Mouse (Mus musculus) MEL (cell line): Measurements from ENCODE around the gene Med23. TPM values are rescaled to one million over a fixed set of nuclear protein-coding genes. Genes with fewer than 3 reads are reported as not detected.

Experiments
- DNase-seq: peaks from one replicate; pipeline ENCODE4 v3.0.0; 2011; ENCODE audit warnings: low read depth, low spot score
- H3K27ac ChIP-seq: 2 replicates; pipeline ENCODE4 v1.5.1; 2012; ENCODE audit warnings: low read depth, mild to moderate bottlenecking, control low read depth, low read length, moderate library complexity; ENCODE audit not compliant: control insufficient read depth
- H3K27me3 ChIP-seq, 2 experiments: fragments of 150-350 bp in 1 of 2; sonication (generic) in 1 of 2; 2 replicates each; pipeline ENCODE4 v1.6.1; 2012; ENCODE audit warnings: low read length in 2 of 2, mild to moderate bottlenecking in 2 of 2, improper control_type of control experiment in 1 of 2, moderate library complexity in 1 of 2; ENCODE audit not compliant: insufficient read depth in 2 of 2, control insufficient read depth in 1 of 2
- H3K36me3 ChIP-seq, 2 experiments: 2 replicates each; pipeline ENCODE4 v1.6.1; 2012 to 2014; ENCODE audit warnings: low read length in 2 of 2, improper control_type of control experiment in 1 of 2, inconsistent platforms in 1 of 2, mild to moderate bottlenecking in 1 of 2; ENCODE audit not compliant: insufficient read depth in 2 of 2, control insufficient read depth in 1 of 2
- H3K4me1 ChIP-seq, 2 experiments: fragments of 150-350 bp in 1 of 2; sonication (generic) in 1 of 2; 2 replicates each; pipeline ENCODE4 v1.6.1; 2012; ENCODE audit warnings: low read length in 2 of 2, improper control_type of control experiment in 1 of 2, mild to moderate bottlenecking in 1 of 2; ENCODE audit not compliant: insufficient read depth in 2 of 2, control insufficient read depth in 1 of 2
- H3K4me3 ChIP-seq, 2 experiments: fragments of 150-350 bp in 1 of 2; sonication (generic) in 1 of 2; 2 replicates each; pipeline ENCODE4 v1.5.1; 2012; ENCODE audit warnings: low read depth in 2 of 2, low read length in 2 of 2, mild to moderate bottlenecking in 2 of 2, moderate library complexity in 2 of 2, control low read depth in 1 of 2, improper control_type of control experiment in 1 of 2; ENCODE audit not compliant: control insufficient read depth in 1 of 2, insufficient read depth in 1 of 2
- H3K79me2 ChIP-seq: 2 replicates; pipeline ENCODE4 v1.6.1; 2012; ENCODE audit warnings: mild to moderate bottlenecking, low read length, moderate library complexity; ENCODE audit not compliant: control insufficient read depth, poor library complexity, insufficient read depth
- H3K9ac ChIP-seq: 2 replicates; pipeline ENCODE4 v1.6.1; 2012; ENCODE audit warnings: low read depth, mild to moderate bottlenecking, control low read depth, low read length, moderate library complexity; ENCODE audit not compliant: control insufficient read depth, poor library complexity, severe bottlenecking
- H3K9me3 ChIP-seq: fragments of 150-350 bp; sonication (generic); replicated peaks from 2 replicates; pipeline ENCODE4 v1.6.1; 2012; ENCODE audit warnings: mild to moderate bottlenecking, low read length, improper control_type of control experiment, moderate library complexity; ENCODE audit not compliant: insufficient read depth
- CHD1 ChIP-seq: IDR thresholded peaks from 2 replicates; pipeline ENCODE4 v1.6.1; 2012; ENCODE audit warnings: low read depth, mild to moderate bottlenecking, inconsistent platforms, low read length, improper control_type of control experiment
- CTCF ChIP-seq, 3 experiments: IDR thresholded peaks in 2 of 3; conservative IDR thresholded peaks in 1 of 3; 2 replicates each; pipeline ENCODE4 v1.5.1; 2011 to 2012; ENCODE audit warnings: low read length in 3 of 3, low read depth in 2 of 3, mild to moderate bottlenecking in 2 of 3, improper control_type of control experiment in 1 of 3, inconsistent platforms in 1 of 3, mixed read lengths in 1 of 3, moderate library complexity in 1 of 3; ENCODE audit not compliant: control insufficient read depth in 1 of 3, insufficient read depth in 1 of 3, poor library complexity in 1 of 3, severe bottlenecking in 1 of 3
- ELF1 ChIP-seq: IDR thresholded peaks from 2 replicates; pipeline ENCODE4 v1.6.1; 2014; ENCODE audit warnings: low read depth, mild to moderate bottlenecking, inconsistent platforms, low read length, improper control_type of control experiment, moderate library complexity
- EP300 ChIP-seq, 2 experiments: IDR thresholded peaks; 2 replicates each; pipeline ENCODE4 v1.6.1; 2011; ENCODE audit warnings: improper control_type of control experiment in 2 of 2, low read length in 2 of 2, low read depth in 1 of 2, mild to moderate bottlenecking in 1 of 2
- GABPA ChIP-seq: IDR thresholded peaks from 2 replicates; pipeline ENCODE4 v1.6.1; 2012; ENCODE audit warnings: low read depth, mild to moderate bottlenecking, inconsistent platforms, low read length, improper control_type of control experiment, moderate library complexity
- HCFC1 ChIP-seq: IDR thresholded peaks from 2 replicates; pipeline ENCODE4 v1.6.1; 2012; ENCODE audit warnings: low read depth, mild to moderate bottlenecking, inconsistent platforms, low read length, improper control_type of control experiment, moderate library complexity
- KAT2A ChIP-seq: conservative IDR thresholded peaks from 2 replicates; pipeline ENCODE4 v1.6.1; 2012; ENCODE audit warnings: low read depth, low read length, improper control_type of control experiment, inconsistent platforms
- MAX ChIP-seq: IDR thresholded peaks from 2 replicates; pipeline ENCODE4 v1.6.1; 2011; ENCODE audit warnings: low read length, improper control_type of control experiment
- MEF2A ChIP-seq: IDR thresholded peaks from 2 replicates; pipeline ENCODE4 v1.6.1; 2014; ENCODE audit warnings: low read depth, mild to moderate bottlenecking, inconsistent platforms, low read length, improper control_type of control experiment; ENCODE audit not compliant: poor library complexity, insufficient replicate concordance, severe bottlenecking; ENCODE audit errors: extremely low read depth
- MXI1 ChIP-seq: IDR thresholded peaks from 2 replicates; pipeline ENCODE4 v1.6.1; 2011; ENCODE audit warnings: mild to moderate bottlenecking, low read depth, low read length, improper control_type of control experiment
- MYB ChIP-seq: IDR thresholded peaks from 2 replicates; pipeline ENCODE4 v1.6.1; 2011; ENCODE audit warnings: mild to moderate bottlenecking, low read depth, low read length, improper control_type of control experiment
- MYC ChIP-seq: IDR thresholded peaks from 2 replicates; pipeline ENCODE4 v1.6.1; 2011; ENCODE audit warnings: low read depth, mild to moderate bottlenecking, low read length, improper control_type of control experiment, moderate library complexity
- NELFE ChIP-seq: IDR thresholded peaks from 2 replicates; pipeline ENCODE4 v1.6.1; 2011; ENCODE audit warnings: low read depth, low read length, improper control_type of control experiment
- NRF1 ChIP-seq: IDR thresholded peaks from 2 replicates; pipeline ENCODE4 v1.6.1; 2014; ENCODE audit warnings: low read depth, mild to moderate bottlenecking, inconsistent platforms, low read length, improper control_type of control experiment, moderate library complexity; ENCODE audit not compliant: poor library complexity, insufficient read depth, severe bottlenecking
- POLR2A ChIP-seq, 2 experiments: IDR thresholded peaks; 2 replicates each; pipeline ENCODE4 v1.6.1; 2011 to 2012; ENCODE audit warnings: low read length in 2 of 2, mild to moderate bottlenecking in 2 of 2, control low read depth in 1 of 2, improper control_type of control experiment in 1 of 2, low read depth in 1 of 2, moderate library complexity in 1 of 2; ENCODE audit not compliant: control insufficient read depth in 1 of 2, insufficient read depth in 1 of 2, poor library complexity in 1 of 2
- POLR2AphosphoS2 ChIP-seq: IDR thresholded peaks from 2 replicates; pipeline ENCODE4 v1.6.1; 2011; ENCODE audit warnings: low read length, improper control_type of control experiment
- POLR2AphosphoS5 ChIP-seq: IDR thresholded peaks from 2 replicates; pipeline ENCODE4 v1.6.1; 2012; ENCODE audit warnings: low read depth, borderline replicate concordance, mild to moderate bottlenecking, inconsistent platforms, low read length, moderate library complexity, mixed read lengths
- RAD21 ChIP-seq: IDR thresholded peaks from 2 replicates; pipeline ENCODE4 v1.6.1; 2011; ENCODE audit warnings: mild to moderate bottlenecking, low read depth, low read length, improper control_type of control experiment
- SMC3 ChIP-seq: IDR thresholded peaks from 2 replicates; pipeline ENCODE4 v1.6.1; 2011; ENCODE audit warnings: low read depth, low read length, improper control_type of control experiment
- TAL1 ChIP-seq: IDR thresholded peaks from 2 replicates; pipeline ENCODE4 v1.6.1; 2012; ENCODE audit warnings: mild to moderate bottlenecking, inconsistent platforms, low read length, moderate library complexity, mixed read lengths
- TBP ChIP-seq: IDR thresholded peaks from 2 replicates; pipeline ENCODE4 v1.8.0; 2011; ENCODE audit warnings: low read depth, low read length, improper control_type of control experiment
- USF1 ChIP-seq: IDR thresholded peaks from 2 replicates; pipeline ENCODE4 v1.6.1; 2014; ENCODE audit warnings: low read depth, mild to moderate bottlenecking, inconsistent platforms, low read length, improper control_type of control experiment, moderate library complexity
- USF2 ChIP-seq, 2 experiments: IDR thresholded peaks; 2 replicates each; pipeline ENCODE4 v1.6.1; 2011 to 2012; ENCODE audit warnings: improper control_type of control experiment in 2 of 2, low read length in 2 of 2, borderline replicate concordance in 1 of 2, inconsistent platforms in 1 of 2, low read depth in 1 of 2, mild to moderate bottlenecking in 1 of 2; ENCODE audit not compliant: insufficient read depth in 1 of 2
- ZKSCAN1 ChIP-seq: IDR thresholded peaks from 2 replicates; pipeline ENCODE4 v1.6.1; 2012; ENCODE audit warnings: low read depth, mild to moderate bottlenecking, inconsistent platforms, low read length, improper control_type of control experiment, moderate library complexity
- polyA plus RNA-seq, 2 experiments: library from polyadenylated mRNA; stranded (reverse) in 1 of 2; unstranded in 1 of 2; fragments of >175 nt in 1 of 2; fragments of >200 nt in 1 of 2; gene quantifications; 2 replicates each; pipeline versions ENCODE4 v1.2.1 to v1.2.4; 2012; ENCODE audit warnings: low replicate concordance in 2 of 2, low read depth in 1 of 2; ENCODE audit not compliant: insufficient read length in 2 of 2, insufficient read depth in 1 of 2, missing spikeins in 1 of 2
- total RNA-seq: library from RNA; depleted of rRNA; stranded (reverse); fragments of 300-350 nt; gene quantifications from 2 replicates; pipeline ENCODE4 v1.2.3, GENCODE M21; 2012

Med23 gene
- total and polyA plus RNA-seq, 3 experiments: 18.8 to 52.2 (median 23.7) TPM

GRCm38 (mm10) chr10:24836366-24837038 lies 33.3 kb upstream of the Med23 start:
- TF ChIP-seq MXI1 (no peak), CHD1 (no peak), USF1 (no peak), KAT2A (no peak), ZKSCAN1 (no peak), HCFC1 (no peak), NRF1 (no peak), RAD21 (no peak), USF2 (IDR thresholded peaks at IDR 0.05; ENCODE audit: borderline replicate concordance in 1 of 2, insufficient read depth in 1 of 2, low read depth in 1 of 2, low read length in 2 of 2) (no peak), MYB (no peak), MAX (no peak), POLR2AphosphoS5 (no peak), EP300 (IDR thresholded peaks at IDR 0.05; ENCODE audit: low read depth in 1 of 2, low read length in 2 of 2) (no peak)
- no peak for DNase-seq
- peaks cover 3% of the 10 kb centered on the region for H3K9me3 ChIP-seq
- no peaks in the 10 kb centered on the region; a peak in 1 of 4 replicates for H3K27me3 ChIP-seq
- no peaks in the 10 kb centered on the region for H3K4me1 ChIP-seq
- no peak overlapping the region for H3K9ac ChIP-seq
- H3K4me3 ChIP-seq: no peak overlapping the region
- no peaks in the 10 kb centered on the region for H3K79me2 ChIP-seq
- no peak overlapping the region for H3K27ac ChIP-seq
- H3K36me3 ChIP-seq: no peaks in the 10 kb centered on the region

- Histone ChIP-seq H3K27ac (no peak overlapping the region), H3K4me3 (no peak overlapping the region), H3K4me1 (no peaks in the 10 kb centered on the region), H3K79me2 (no peaks in the 10 kb centered on the region), H3K36me3 (no peaks in the 10 kb centered on the region), H3K27me3 (no peaks in the 10 kb centered on the region), H3K9me3 (peaks cover 3% of the 10 kb centered on the region), H3K9ac (no peak overlapping the region)
- TF ChIP-seq TAL1: no peak
- no peak for TF ChIP-seq POLR2A (IDR thresholded peaks at IDR 0.05; ENCODE audit: control insufficient read depth in 1 of 2, insufficient read depth in 1 of 2, low read depth in 1 of 2, low read length in 2 of 2, poor library complexity in 1 of 2)
- no peak for TF ChIP-seq NELFE
- TF ChIP-seq HCFC1: no peak
- TF ChIP-seq CTCF (IDR thresholded peaks at IDR 0.05 in 2 of 3, conservative IDR thresholded peaks at IDR 0.05 in 1 of 3; ENCODE audit: control insufficient read depth in 1 of 3, insufficient read depth in 1 of 3, low read depth in 2 of 3, low read length in 3 of 3, poor library complexity in 1 of 3, severe bottlenecking in 1 of 3): no peak
- TF ChIP-seq POLR2AphosphoS5: no peak
- no peak for TF ChIP-seq USF2 (IDR thresholded peaks at IDR 0.05; ENCODE audit: borderline replicate concordance in 1 of 2, insufficient read depth in 1 of 2, low read depth in 1 of 2, low read length in 2 of 2)
- no peak for TF ChIP-seq SMC3
- no peak for TF ChIP-seq MXI1
- TF ChIP-seq RAD21: no peak
- TF ChIP-seq KAT2A: no peak
- TF ChIP-seq TBP: no peak
- TF ChIP-seq GABPA: no peak
- TF ChIP-seq USF1: no peak
- TF ChIP-seq MEF2A: no peak
- no peak for TF ChIP-seq ELF1
- TF ChIP-seq POLR2AphosphoS2: no peak
- no peak for TF ChIP-seq MYC
- DNase-seq: no peak
Measured at GRCm38 (mm10) chr10:24840795-24841194, 29.0 kb upstream of the Med23 start.
